ENCODE assay signal across 13 mouse cellular contexts in genomic region chr6:101278286-101278932, GRCm38 (mm10).
DNase-seq lines count a peak whose midpoint lies in the region; ATAC-seq and TF ChIP-seq lines count a peak whose summit lies in the region.
"Had no signal": no experiment of that assay in that cellular context is flagged by ENCODE, and none has a peak within 500 bp of the region (broad histone marks: within the 10 kb centered on the region; RNA-seq: fewer than 3 reads in every experiment).

No protein-coding gene starts in this region.

- H3K4me2 ChIP-seq in midbrain, postnatal 0 days (ENCODE audit: low read depth, low read length, poor library complexity, severe bottlenecking), result no peak overlapping the region
- no peak overlapping the region for H3K4me2 ChIP-seq in midbrain, embryonic 13.5 days (replicated peaks)
- no peak overlapping the region for H3K4me2 ChIP-seq in stomach, embryonic 15.5 days
- no peak overlapping the region for H3K4me2 ChIP-seq in midbrain, embryonic 11.5 days
- H3K4me2 ChIP-seq: liver, embryonic 15.5 days; neural tube, embryonic 12.5 days had no signal

- no peak overlapping the region for H3K27ac ChIP-seq in midbrain, postnatal 0 days (ENCODE audit: low read depth, low read length)
- H3K27ac ChIP-seq in midbrain, embryonic 13.5 days, result no peak overlapping the region
- peak overlapping the region; percentile 35; the same call in 1 of the 2 replicates for H3K27ac ChIP-seq in stomach, embryonic 15.5 days
- no peak overlapping the region for H3K27ac ChIP-seq in midbrain, embryonic 11.5 days (ENCODE audit: low read depth, low read length)
- H3K27ac ChIP-seq: layer of hippocampus, adult 2 months; liver, embryonic 15.5 days; neural tube, embryonic 12.5 days had no signal

- no peak for TF ChIP-seq CTCF in midbrain, postnatal 0 days (IDR thresholded peaks at IDR 0.05)

- DNase-seq in heart, adult 9 months (ENCODE audit: low spot score in 2 of 2), result peak; percentile 26 to 37
- no peak for DNase-seq in heart, postnatal 25 days (ENCODE audit: low spot score)
- DNase-seq in midbrain, postnatal 0 days (ENCODE audit: low spot score), result peak; percentile 19
- peak; percentile 26 to 38 for DNase-seq in gastrocnemius, postnatal 36 days
- no peak for DNase-seq in cerebellum, adult 11-12 months
- DNase-seq in midbrain, embryonic 11.5 days (ENCODE audit: low spot score, missing footprints), result no peak
- DNase-seq: cerebellum, postnatal 36 days had no signal

- no peaks in the 10 kb centered on the region for H3K9me3 ChIP-seq in midbrain, postnatal 0 days (ENCODE audit: low read length)
- no peaks in the 10 kb centered on the region for H3K9me3 ChIP-seq in midbrain, embryonic 13.5 days
- H3K9me3 ChIP-seq in stomach, embryonic 15.5 days, result no peaks in the 10 kb centered on the region
- no peaks in the 10 kb centered on the region for H3K9me3 ChIP-seq in midbrain, embryonic 11.5 days (ENCODE audit: control insufficient read depth, low read length)
- H3K9me3 ChIP-seq: liver, embryonic 15.5 days; neural tube, embryonic 12.5 days had no signal

- H3K9ac ChIP-seq in midbrain, postnatal 0 days (replicated peaks; ENCODE audit: low read length, poor library complexity, severe bottlenecking), result no peak overlapping the region
- H3K9ac ChIP-seq in midbrain, embryonic 13.5 days (replicated peaks), result no peak overlapping the region
- H3K9ac ChIP-seq in stomach, embryonic 15.5 days, result no peak overlapping the region
- no peak overlapping the region for H3K9ac ChIP-seq in midbrain, embryonic 11.5 days (ENCODE audit: low read length)
- H3K9ac ChIP-seq: liver, embryonic 15.5 days; neural tube, embryonic 12.5 days had no signal

- 71% methylated on average over 13 of the region's 13 CpGs for WGBS in midbrain, postnatal 0 days
- WGBS in midbrain, embryonic 13.5 days, result 77% methylated on average over 13 of the region's 13 CpGs
- WGBS in stomach, embryonic 15.5 days, result 70% methylated on average over 13 of the region's 13 CpGs
- 79% methylated on average over 13 of the region's 13 CpGs for WGBS in midbrain, embryonic 11.5 days

- no peak overlapping the region for H3K4me3 ChIP-seq in midbrain, postnatal 0 days (ENCODE audit: low read depth, low read length)
- no peak overlapping the region for H3K4me3 ChIP-seq in midbrain, embryonic 13.5 days (replicated peaks)
- no peak overlapping the region for H3K4me3 ChIP-seq in stomach, embryonic 15.5 days (replicated peaks)
- no peak overlapping the region for H3K4me3 ChIP-seq in midbrain, embryonic 11.5 days (ENCODE audit: low read depth, low read length)
- H3K4me3 ChIP-seq: layer of hippocampus, adult 2 months; liver, embryonic 15.5 days; neural tube, embryonic 12.5 days had no signal

- peaks cover 11% of the 10 kb centered on the region for H3K4me1 ChIP-seq in midbrain, postnatal 0 days (ENCODE audit: insufficient read depth, low read length)
- peaks cover 33% of the 10 kb centered on the region for H3K4me1 ChIP-seq in midbrain, embryonic 13.5 days (replicated peaks)
- peaks cover 25% of the 10 kb centered on the region; the same call in 1 of the 2 replicates for H3K4me1 ChIP-seq in stomach, embryonic 15.5 days
- peaks cover 18% of the 10 kb centered on the region for H3K4me1 ChIP-seq in midbrain, embryonic 11.5 days (ENCODE audit: control insufficient read depth, insufficient read depth, low read length)

- intact Hi-C loops in heart, postnatal 25 days (cut with DNase I), result no loop called here
- intact Hi-C loops in gastrocnemius, postnatal 36 days (cut with DNase I), result loop anchor here (5.0 kb wide), 1 partner anchor 39 kb away; no protein-coding TSS in a partner anchor

- ATAC-seq in midbrain, postnatal 0 days (ENCODE audit: low FRiP score), result no peak
- no peak for ATAC-seq in midbrain, embryonic 13.5 days
- no peak for ATAC-seq in stomach, embryonic 15.5 days (ENCODE audit: insufficient read depth, low FRiP score, low read depth)
- ATAC-seq in midbrain, embryonic 11.5 days (ENCODE audit: low FRiP score), result no peak

- H3K36me3 ChIP-seq in midbrain, postnatal 0 days (ENCODE audit: insufficient read depth, low read length), result no peaks in the 10 kb centered on the region
- H3K36me3 ChIP-seq in midbrain, embryonic 13.5 days, result no peaks in the 10 kb centered on the region
- H3K36me3 ChIP-seq in stomach, embryonic 15.5 days, result no peaks in the 10 kb centered on the region
- no peaks in the 10 kb centered on the region for H3K36me3 ChIP-seq in midbrain, embryonic 11.5 days (ENCODE audit: control insufficient read depth, insufficient read depth, low read length)
- H3K36me3 ChIP-seq: liver, embryonic 15.5 days; neural tube, embryonic 12.5 days had no signal

- H3K27me3 ChIP-seq in midbrain, postnatal 0 days (ENCODE audit: insufficient read depth, low read length), result no peaks in the 10 kb centered on the region
- H3K27me3 ChIP-seq in midbrain, embryonic 13.5 days, result peaks cover 20% of the 10 kb centered on the region
- H3K27me3 ChIP-seq in stomach, embryonic 15.5 days (replicated peaks), result no peaks in the 10 kb centered on the region
- H3K27me3 ChIP-seq in midbrain, embryonic 11.5 days (ENCODE audit: control insufficient read depth, insufficient read depth, low read length), result no peaks in the 10 kb centered on the region; the same call in 1 of the 2 replicates
- H3K27me3 ChIP-seq: CH12.LX; liver, embryonic 15.5 days; neural tube, embryonic 12.5 days had no signal

Comparison
In these comparisons a context has a peak if more than half of its experiments do, and no peak if none do; other contexts are left out.
1. DNase-seq: peak in heart, adult 9 months (2 of 2), midbrain, postnatal 0 days (single experiment) and gastrocnemius, postnatal 36 days (2 of 2); none in heart, postnatal 25 days (single experiment), cerebellum, adult 11-12 months (single experiment) and midbrain, embryonic 11.5 days (single experiment).